Mouse (Mus musculus) ES-E14 (cell line): ENCODE measurements around the gene Sema6d. TPM values are rescaled to one million over a fixed set of nuclear protein-coding genes. Genes with fewer than 3 reads are reported as not detected.

Source experiments
- DNase-seq: peaks from one replicate; pipeline ENCODE4 v3.0.0-alpha.2; 2013; ENCODE audit warnings: low read depth, low spot score
- H3K27ac ChIP-seq: 2 replicates; pipeline ENCODE4 v1.5.1; 2012; ENCODE audit warnings: low read depth, mild to moderate bottlenecking, low read length, moderate library complexity, mixed read lengths; ENCODE audit not compliant: poor library complexity, insufficient read depth, severe bottlenecking
- H3K36me3 ChIP-seq: 2 replicates; pipeline ENCODE4 v1.6.1; 2012; ENCODE audit warnings: mild to moderate bottlenecking, low read length, moderate library complexity, mixed read lengths; ENCODE audit not compliant: control insufficient read depth, poor library complexity, insufficient read depth, severe bottlenecking
- H3K4me1 ChIP-seq, 2 experiments: fragments of 150-350 bp in 1 of 2; sonication (generic) in 1 of 2; 2 replicates each; pipeline ENCODE4 v1.6.1; 2012; ENCODE audit warnings: low read length in 2 of 2, mild to moderate bottlenecking in 1 of 2, mixed read lengths in 1 of 2; ENCODE audit not compliant: control insufficient read depth in 2 of 2, insufficient read depth in 2 of 2, poor library complexity in 1 of 2
- H3K4me3 ChIP-seq, 2 experiments: fragments of 150-350 bp in 1 of 2; sonication (generic) in 1 of 2; 2 replicates each; pipeline ENCODE4 v1.5.1; 2012; ENCODE audit warnings: low read length in 2 of 2, low read depth in 1 of 2, mild to moderate bottlenecking in 1 of 2, mixed read lengths in 1 of 2; ENCODE audit not compliant: insufficient read depth in 1 of 2, poor library complexity in 1 of 2, severe bottlenecking in 1 of 2
- H3K9ac ChIP-seq: 2 replicates; pipeline ENCODE4 v1.6.1; 2012; ENCODE audit warnings: low read depth, mild to moderate bottlenecking, low read length, mixed read lengths; ENCODE audit not compliant: poor library complexity, insufficient read depth, severe bottlenecking
- H3K9me3 ChIP-seq: fragments of 150-350 bp; sonication (generic); 2 replicates; pipeline ENCODE4 v1.6.1; 2012; ENCODE audit warnings: low read depth, mild to moderate bottlenecking, low read length; ENCODE audit not compliant: control insufficient read depth, insufficient read depth
- CHD2 ChIP-seq: IDR thresholded peaks from 2 replicates; pipeline ENCODE4 v1.6.1; 2014; ENCODE audit warnings: mild to moderate bottlenecking, low read depth, low read length, inconsistent platforms
- HCFC1 ChIP-seq: IDR thresholded peaks from 2 replicates; pipeline ENCODE4 v1.6.1; 2012; ENCODE audit warnings: low read length, inconsistent platforms, borderline replicate concordance; ENCODE audit not compliant: insufficient read depth
- MAFK ChIP-seq: IDR thresholded peaks from 2 replicates; pipeline ENCODE4 v1.6.1; 2014; ENCODE audit warnings: mild to moderate bottlenecking, low read depth, low read length, inconsistent platforms; ENCODE audit not compliant: insufficient read depth
- ZC3H11A ChIP-seq: IDR thresholded peaks from 2 replicates; pipeline ENCODE4 v1.6.1; 2012; ENCODE audit warnings: low read depth, mild to moderate bottlenecking, inconsistent platforms, low read length, borderline replicate concordance
- ZNF384 ChIP-seq: IDR thresholded peaks from 2 replicates; pipeline ENCODE4 v1.6.1; 2012; ENCODE audit warnings: low read depth, low read length, inconsistent platforms
- in situ Hi-C, 2 experiments: fragments of 600-800 bp; cut with MboI; formaldehyde crosslinking; loops; one replicate each; pipeline ENCODE4 v1.15.1; 2025; ENCODE audit warnings: low sequenced_read_pairs in 2 of 2, inconsistent platforms in 1 of 2; ENCODE audit not compliant: unreplicated experiment in 2 of 2
- total RNA-seq: library from RNA; depleted of rRNA; stranded (reverse); fragments of 300-350 nt; gene quantifications from 2 replicates; pipeline ENCODE4 v1.2.3, GENCODE M21; 2012

The Sema6d gene
- total RNA-seq, 1 experiment: 0.54 TPM

DNA sequence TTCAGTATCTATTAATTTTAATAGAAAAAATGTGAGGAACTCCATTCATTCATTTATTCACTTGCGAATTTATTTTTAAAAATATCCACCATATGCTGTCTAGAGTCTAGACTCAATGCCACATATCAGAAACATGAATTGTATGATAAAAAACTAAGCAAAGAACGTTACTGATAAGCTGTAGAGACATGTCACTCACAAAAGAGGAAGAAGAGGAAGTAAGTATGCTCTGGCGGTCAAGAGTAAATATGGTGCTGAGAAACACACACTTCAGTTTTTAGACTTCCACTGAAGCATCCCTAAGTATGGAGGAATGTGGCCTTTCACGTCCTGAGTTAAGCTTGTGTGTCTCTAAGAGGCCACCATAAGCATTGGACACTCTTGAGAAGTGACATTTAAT, 484.0 kb downstream of the Sema6d start:
- no peaks in the 10 kb centered on the region for H3K9me3 ChIP-seq
- no peaks in the 10 kb centered on the region for H3K4me1 ChIP-seq
- no peak overlapping the region for H3K4me3 ChIP-seq
- no peak for TF ChIP-seq ZC3H11A
- TF ChIP-seq HCFC1: no peak
- no peak for TF ChIP-seq ZNF384
- TF ChIP-seq CHD2: no peak
- no peak for TF ChIP-seq MAFK
- no peak for DNase-seq
- in situ Hi-C loops: no loop called here
- H3K9ac ChIP-seq: no peak overlapping the region
- H3K27ac ChIP-seq: no peak overlapping the region
- H3K36me3 ChIP-seq: no peaks in the 10 kb centered on the region

DNA sequence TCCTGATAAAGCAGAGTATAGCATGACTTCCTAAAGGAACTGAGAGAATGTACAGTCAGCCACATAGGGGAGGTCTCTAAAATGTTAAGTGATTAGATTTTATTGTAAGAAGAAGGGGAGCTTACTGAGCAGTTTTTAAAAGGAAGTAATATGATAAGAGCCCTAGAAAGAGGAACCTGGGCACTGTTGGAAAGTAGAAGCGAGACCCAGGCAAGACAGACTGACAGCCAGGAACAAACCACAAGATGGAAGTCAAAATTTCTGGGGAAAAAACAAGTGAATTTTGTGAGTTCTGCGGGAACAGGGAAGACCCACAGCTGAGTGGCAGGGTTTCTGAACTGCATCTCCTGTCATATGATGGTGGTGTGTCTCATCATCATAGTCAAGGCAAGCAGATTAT, 486.3 kb downstream of the Sema6d start:
- H3K9ac ChIP-seq: no peak overlapping the region
- in situ Hi-C loops: no loop called here
- no peak for TF ChIP-seq ZNF384
- no peak for TF ChIP-seq CHD2
- TF ChIP-seq MAFK: no peak
- TF ChIP-seq HCFC1: no peak
- TF ChIP-seq ZC3H11A: no peak
- no peaks in the 10 kb centered on the region for H3K9me3 ChIP-seq
- no peaks in the 10 kb centered on the region for H3K36me3 ChIP-seq
- no peak overlapping the region for H3K27ac ChIP-seq
- no peak for DNase-seq
- no peak overlapping the region for H3K4me3 ChIP-seq
- no peaks in the 10 kb centered on the region for H3K4me1 ChIP-seq

DNA sequence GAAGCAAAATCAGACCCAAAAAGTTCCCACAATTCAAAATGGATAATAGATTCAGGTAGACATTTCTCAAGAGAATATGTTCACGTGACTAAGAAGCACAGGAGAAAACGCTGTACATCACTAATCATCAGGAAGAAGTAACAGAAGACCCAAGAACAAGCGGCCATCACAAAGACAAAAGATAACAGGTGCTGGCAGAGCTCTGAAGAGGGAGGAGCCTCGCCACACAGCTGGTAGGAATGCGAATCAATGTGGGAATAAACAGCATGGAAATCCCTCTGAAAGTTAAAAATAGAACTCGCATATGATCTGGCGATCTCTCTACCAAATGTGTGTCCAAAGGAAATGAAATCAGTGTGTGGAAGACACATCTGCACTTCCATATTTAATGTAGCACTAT, 493.8 kb downstream of the Sema6d start:
- Histone ChIP-seq H3K27ac (no peak overlapping the region), H3K9ac (no peak overlapping the region), H3K4me3 (no peak overlapping the region), H3K9me3 (no peaks in the 10 kb centered on the region), H3K4me1 (no peaks in the 10 kb centered on the region), H3K36me3 (no peaks in the 10 kb centered on the region)
- in situ Hi-C loops: no loop called here
- TF ChIP-seq HCFC1 (no peak), MAFK (no peak), ZC3H11A (no peak), ZNF384 (no peak)
- DNase-seq: no peak

DNA sequence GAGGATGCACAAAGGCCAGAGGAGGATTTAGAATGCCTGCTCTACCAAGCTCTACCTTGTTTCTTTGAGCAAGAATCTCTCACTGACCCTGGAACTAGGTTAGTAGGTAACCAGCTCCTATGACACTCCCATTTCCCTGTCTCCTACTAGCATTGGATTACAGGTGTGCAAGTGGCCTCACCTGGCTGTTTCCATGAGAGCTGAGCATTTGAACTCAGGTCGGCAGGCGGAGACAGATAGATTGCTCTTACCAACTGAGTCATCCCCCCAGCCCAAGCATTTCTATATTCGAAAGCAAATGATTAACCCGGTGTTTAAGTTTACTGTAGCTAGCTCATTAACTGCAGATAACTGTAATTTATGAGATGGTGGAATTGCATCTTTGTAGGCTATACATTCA, 503.0 kb downstream of the Sema6d start:
- no peaks in the 10 kb centered on the region for H3K36me3 ChIP-seq
- in situ Hi-C loops: no loop called here
- H3K4me1 ChIP-seq: no peaks in the 10 kb centered on the region
- H3K27ac ChIP-seq: no peak overlapping the region
- DNase-seq: no peak
- H3K9me3 ChIP-seq: no peaks in the 10 kb centered on the region
- H3K4me3 ChIP-seq: no peak overlapping the region
- no peak overlapping the region for H3K9ac ChIP-seq
- no peak for TF ChIP-seq ZC3H11A

DNA sequence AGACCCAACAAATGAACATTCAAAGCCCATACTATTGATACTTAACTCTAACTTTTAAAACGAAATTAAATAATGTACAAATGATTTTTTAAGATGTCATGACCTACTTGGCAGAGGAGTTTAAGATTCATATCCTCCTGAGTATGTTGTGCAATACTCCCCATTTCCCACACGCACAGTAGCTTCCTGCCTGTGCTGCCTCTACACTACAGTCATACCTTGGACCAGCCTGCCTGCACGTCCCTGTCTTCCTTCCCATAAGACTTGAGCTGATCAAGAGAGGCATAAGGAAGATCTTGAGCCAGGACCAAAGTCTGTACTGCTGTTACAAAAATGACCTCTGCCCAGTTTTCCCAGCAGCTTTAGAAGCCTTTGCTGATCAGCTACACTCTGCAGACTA, 509.2 kb downstream of the Sema6d start:
- H3K4me1 ChIP-seq: no peaks in the 10 kb centered on the region
- no peak for DNase-seq
- no peaks in the 10 kb centered on the region for H3K36me3 ChIP-seq
- H3K4me3 ChIP-seq: no peak overlapping the region
- in situ Hi-C loops: no loop called here
- TF ChIP-seq ZC3H11A (no peak), CHD2 (no peak), ZNF384 (no peak), MAFK (no peak), HCFC1 (no peak)
- no peak overlapping the region for H3K9ac ChIP-seq
- no peaks in the 10 kb centered on the region for H3K9me3 ChIP-seq
- no peak overlapping the region for H3K27ac ChIP-seq
